In the genomic region with DNA sequence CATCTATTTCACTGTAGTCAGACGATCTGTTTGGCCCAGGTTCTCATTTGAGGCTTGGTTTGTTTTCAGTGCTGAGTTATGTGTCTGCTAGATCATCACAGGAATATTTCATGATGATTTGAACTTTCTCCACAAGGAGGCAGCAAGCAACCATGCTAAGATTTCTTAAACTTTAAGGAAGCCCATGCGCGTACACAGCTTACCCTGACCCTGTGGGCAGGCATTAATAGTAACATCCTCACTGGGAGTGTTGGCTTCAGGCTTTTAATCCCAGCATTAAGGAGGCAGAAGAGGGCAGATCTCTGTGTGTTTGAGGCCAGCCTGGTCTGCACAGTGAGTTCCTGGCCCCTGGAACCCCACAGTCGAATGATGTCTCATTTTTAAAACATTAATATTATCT, we compare ENCODE assay signal across 9 mouse cellular contexts. TPM values are rescaled to one million over a fixed set of nuclear protein-coding genes. Genes with fewer than 3 reads are reported as not detected.
A peak's percentile ranks its signal among the peaks of the same experiment; 100 is the strongest.
DNase-seq lines count a peak whose midpoint lies in the region; ATAC-seq and TF ChIP-seq lines count a peak whose summit lies in the region.
"Had no signal": no experiment of that assay in that cellular context is flagged by ENCODE, and none has a peak within 500 bp of the region (broad histone marks: within the 10 kb centered on the region; RNA-seq: fewer than 3 reads in every experiment).

No protein-coding gene starts in this region.

- H3K4me2 ChIP-seq in CH12.LX (ENCODE audit: insufficient read depth, low read depth, poor library complexity, severe bottlenecking): no peak overlapping the region
- H3K4me2 ChIP-seq in heart, embryonic 12.5 days: peak overlapping the region; percentile 14; the same call in 1 of the 2 replicates
- H3K4me2 ChIP-seq in midbrain, embryonic 16.5 days (ENCODE audit: low read length): no peak overlapping the region

- TF ChIP-seq EP300 in CH12.LX (IDR thresholded peaks at IDR 0.05; ENCODE audit: low read length): no peak

- in situ Hi-C loops in CH12.LX (cut with MboI; ENCODE audit: low pct_ligation_motif_present, low pct_unique_long_range_greater_than_20kb, low sequenced_read_pairs): loop anchor here (25.0 kb wide), 1 partner anchor 508 kb away; no protein-coding TSS in a partner anchor

- H3K27ac ChIP-seq in CH12.LX (ENCODE audit: insufficient read depth, low read depth): no peak overlapping the region
- no peak overlapping the region for H3K27ac ChIP-seq in bone marrow, adult 2 months (ENCODE audit: control insufficient read depth, insufficient read depth, low read depth, low read length, poor library complexity)
- peak overlapping the region; percentile 87 for H3K27ac ChIP-seq in heart, embryonic 12.5 days (ENCODE audit: poor library complexity, severe bottlenecking)
- H3K27ac ChIP-seq in midbrain, embryonic 16.5 days (ENCODE audit: low read length): no peak overlapping the region

- no peaks in the 10 kb centered on the region for H3K9me3 ChIP-seq in CH12.LX (replicated peaks; ENCODE audit: low read length)
- no peaks in the 10 kb centered on the region for H3K9me3 ChIP-seq in heart, embryonic 12.5 days (replicated peaks)
- H3K9me3 ChIP-seq in midbrain, embryonic 16.5 days (replicated peaks; ENCODE audit: control insufficient read depth, low read length, poor library complexity, severe bottlenecking): no peaks in the 10 kb centered on the region
- H3K9me3 ChIP-seq: megakaryocyte, embryonic 14.5 days had no signal

- dilution Hi-C loops in CH12.LX (cut with MboI; ENCODE audit: extremely low pct_ligation_motif_present, extremely low pct_unique_long_range_greater_than_20kb, low sequenced_read_pairs): no loop called here

- H3K4me3 ChIP-seq in CH12.LX (replicated peaks in 1 of 3; ENCODE audit: low read depth in 2 of 3, low read length in 2 of 3, poor library complexity in 1 of 3): no peak overlapping the region
- H3K4me3 ChIP-seq in bone marrow, adult 2 months (replicated peaks; ENCODE audit: control insufficient read depth, low read depth, low read length): no peak overlapping the region
- no peak overlapping the region for H3K4me3 ChIP-seq in heart, embryonic 12.5 days
- H3K4me3 ChIP-seq in midbrain, embryonic 16.5 days (ENCODE audit: low read depth, low read length): no peak overlapping the region
- H3K4me3 ChIP-seq: megakaryocyte, embryonic 14.5 days had no signal

- peak; percentile 78 for TF ChIP-seq RAD21 in CH12.LX (IDR thresholded peaks at IDR 0.05; ENCODE audit: low read depth, low read length)

- intact Hi-C loops in left cerebral cortex, postnatal 14 days (cut with DNase I): loop anchor here (1.0 to 2.0 kb wide), 2 partner anchors 47 to 105 kb away; no protein-coding TSS in a partner anchor

- ATAC-seq in heart, embryonic 12.5 days (ENCODE audit: insufficient number of reproducible peaks, low FRiP score): peak; percentile 70; the same call in 1 of the 2 replicates
- peak; percentile 54 for ATAC-seq in midbrain, embryonic 16.5 days

- peaks cover 3 to 8% of the 10 kb centered on the region in 2 experiments for H3K4me1 ChIP-seq in CH12.LX (ENCODE audit: control insufficient read depth in 1 of 2, insufficient read depth in 2 of 2)
- peaks cover 5% of the 10 kb centered on the region; the same call in 1 of the 2 replicates for H3K4me1 ChIP-seq in bone marrow, adult 2 months (ENCODE audit: control insufficient read depth, insufficient read depth, low read length)
- peaks cover 36% of the 10 kb centered on the region for H3K4me1 ChIP-seq in heart, embryonic 12.5 days (replicated peaks)
- no peaks in the 10 kb centered on the region for H3K4me1 ChIP-seq in midbrain, embryonic 16.5 days (ENCODE audit: control insufficient read depth, insufficient read depth, low read length)

- peaks cover 0 to 7% of the 10 kb centered on the region in 2 experiments for H3K36me3 ChIP-seq in CH12.LX (replicated peaks in 1 of 2; ENCODE audit: control insufficient read depth in 1 of 2, insufficient read depth in 1 of 2, low read length in 1 of 2)
- peaks cover 3% of the 10 kb centered on the region; the same call in 1 of the 2 replicates for H3K36me3 ChIP-seq in heart, embryonic 12.5 days
- no peaks in the 10 kb centered on the region for H3K36me3 ChIP-seq in midbrain, embryonic 16.5 days (ENCODE audit: control insufficient read depth, insufficient read depth, low read length)

- H3K79me2 ChIP-seq in CH12.LX (replicated peaks; ENCODE audit: control insufficient read depth, extremely low read depth, insufficient read depth, poor library complexity, severe bottlenecking): no peaks in the 10 kb centered on the region

- no peak for TF ChIP-seq POLR2A in CH12.LX (IDR thresholded peaks at IDR 0.05; ENCODE audit: low read depth, low read length)
- TF ChIP-seq POLR2A in bone marrow, adult 2 months (IDR thresholded peaks at IDR 0.05; ENCODE audit: borderline replicate concordance, control insufficient read depth, low read depth, low read length): no peak

- TF ChIP-seq CTCF in CH12.LX (conservative IDR thresholded peaks at IDR 0.05 in 1 of 2, IDR thresholded peaks at IDR 0.05 in 1 of 2; ENCODE audit: low read depth in 2 of 2, low read length in 2 of 2): peak; percentile 55 to 82
- peak; percentile 56 for TF ChIP-seq CTCF in bone marrow, adult 2 months (IDR thresholded peaks at IDR 0.05; ENCODE audit: control insufficient read depth, insufficient read depth, low read length)

- H3K9ac ChIP-seq in CH12.LX (ENCODE audit: insufficient read depth, low read depth): no peak overlapping the region
- no peak overlapping the region for H3K9ac ChIP-seq in heart, embryonic 12.5 days
- no peak overlapping the region for H3K9ac ChIP-seq in midbrain, embryonic 16.5 days (ENCODE audit: low read depth, low read length)

- no peaks in the 10 kb centered on the region for H3K27me3 ChIP-seq in CH12.LX (replicated peaks)
- no peaks in the 10 kb centered on the region for H3K27me3 ChIP-seq in heart, embryonic 12.5 days (replicated peaks)
- H3K27me3 ChIP-seq in midbrain, embryonic 16.5 days (ENCODE audit: control insufficient read depth, insufficient read depth, low read depth, low read length): no peaks in the 10 kb centered on the region

- DNase-seq in layer of hippocampus, postnatal 10 days (ENCODE audit: low spot score in 2 of 2): peak; percentile 32 to 60
- no peak for DNase-seq in layer of hippocampus, adult 8-10 months (ENCODE audit: low spot score in 2 of 2)
- peak; percentile 77 for DNase-seq in CH12.LX (ENCODE audit: extremely low read depth)
- peak; percentile 71 to 81 for DNase-seq in left cerebral cortex, postnatal 14 days (ENCODE audit: low spot score in 2 of 2)
- no peak for DNase-seq in cerebellum, adult 8-10 months

- 20% methylated on average over 4 of the region's 4 CpGs for WGBS in bone marrow, adult 2 months
- WGBS in heart, embryonic 12.5 days: 16% methylated on average over 4 of the region's 4 CpGs
- 38% methylated on average over 4 of the region's 4 CpGs for WGBS in midbrain, embryonic 16.5 days

TF ChIP-seq in CH12.LX, 34 proteins besides CTCF, POLR2A, EP300 and RAD21 (continues in another document):
- TF ChIP-seq BHLHE40 (IDR thresholded peaks at IDR 0.05; ENCODE audit: low read depth, low read length) (no peak), MAFK (IDR thresholded peaks at IDR 0.05; ENCODE audit: insufficient replicate concordance, low read length) (no peak), TCF12 (IDR thresholded peaks at IDR 0.05; ENCODE audit: low read depth, low read length) (no peak), MAZ (IDR thresholded peaks at IDR 0.05; ENCODE audit: low read depth, low read length) (no peak), ZNF384 (IDR thresholded peaks at IDR 0.05; ENCODE audit: low read depth, low read length) (no peak), ZC3H11A (IDR thresholded peaks at IDR 0.05; ENCODE audit: low read depth, low read length) (peak; percentile 61; the same call in 1 of the 2 replicates), CHD1 (IDR thresholded peaks at IDR 0.05; ENCODE audit: low read depth, low read length) (no peak), MXI1 (IDR thresholded peaks at IDR 0.05; ENCODE audit: low read depth, low read length) (no peak), TBP (conservative IDR thresholded peaks at IDR 0.05; ENCODE audit: low read depth, low read length) (no peak)

RNA-seq across cellular contexts. Expression of gene Hint1, which starts 13.3 kb away (rescaled TPM):
- total RNA-seq in layer of hippocampus, postnatal 10 days (2021): 100 to 1,000 TPM; 341 to 384 TPM
- 100 to 1,000 TPM; 219 to 289 (median 258) TPM for total RNA-seq in layer of hippocampus, adult 8-10 months (2022)
- total RNA-seq in CH12.LX (2012; rRNA removed) (1,034 and 1,097 TPM in 2 replicates), CH12.LX (2014; rRNA removed) (1,162 and 1,228 TPM in 2 replicates)
- 854 and 997 TPM in 2 replicates for polyA plus RNA-seq in CH12.LX (2012; ENCODE audit: insufficient read length, low read depth)
- polyA plus RNA-seq in bone marrow, adult 2 months (2011; ENCODE audit: insufficient read depth, insufficient read length, low replicate concordance, missing spikeins): 192 and 249 TPM in 2 replicates
- 743 and 765 TPM in 2 replicates for polyA plus RNA-seq in heart, embryonic 12.5 days (2016; fragmentation: Nextera tagmentation; extraction: Ambion mirVana)
- total RNA-seq in left cerebral cortex, postnatal 14 days (2021): 100 to 1,000 TPM; 276 TPM
- polyA plus RNA-seq in midbrain, embryonic 16.5 days (2015; fragmentation: Nextera tagmentation; extraction: Ambion mirVana): 731 and 741 TPM in 2 replicates

RNA-seq across cellular contexts. Expression of gene Lyrm7, which starts 18.7 kb away (rescaled TPM):
- 10 to 100 TPM; 21.2 to 24.5 TPM for total RNA-seq in layer of hippocampus, postnatal 10 days (2021)
- 10 to 100 TPM; 28.0 to 34.3 (median 30.4) TPM for total RNA-seq in layer of hippocampus, adult 8-10 months (2022)
- total RNA-seq in CH12.LX (2012; rRNA removed): 18.2 and 23.1 TPM in 2 replicates
- total RNA-seq in CH12.LX (2014; rRNA removed): 15.5 and 18.6 TPM in 2 replicates
- polyA plus RNA-seq in CH12.LX (2012; ENCODE audit: insufficient read length, low read depth): 55.8 and 64.4 TPM in 2 replicates
- polyA plus RNA-seq in bone marrow, adult 2 months (2011; ENCODE audit: insufficient read depth, insufficient read length, low replicate concordance, missing spikeins): 2.2 and 11.4 TPM in 2 replicates
- polyA plus RNA-seq in heart, embryonic 12.5 days (2016; fragmentation: Nextera tagmentation; extraction: Ambion mirVana): 14.5 and 20.1 TPM in 2 replicates
- total RNA-seq in left cerebral cortex, postnatal 14 days (2021): 10 to 100 TPM; 19.5 to 25.9 TPM
- polyA plus RNA-seq in midbrain, embryonic 16.5 days (2015; fragmentation: Nextera tagmentation; extraction: Ambion mirVana): 10.5 and 15.1 TPM in 2 replicates

RNA-seq across cellular contexts. Expression of gene Gpx3, which starts 22.8 kb away (rescaled TPM):
- total RNA-seq in layer of hippocampus, postnatal 10 days (2021): 1 to 10 TPM; 7.0 to 7.1 TPM
- total RNA-seq in layer of hippocampus, adult 8-10 months (2022): 1 to 10 TPM; 4.4 to 8.8 (median 5.1) TPM
- 0.25 TPM in 1 of 2 replicates, not detected in the other for total RNA-seq in CH12.LX (2012; rRNA removed)
- not detected in 2 replicates for total RNA-seq in CH12.LX (2014; rRNA removed)
- 0.63 and 0.90 TPM in 2 replicates for polyA plus RNA-seq in CH12.LX (2012; ENCODE audit: insufficient read length, low read depth)
- polyA plus RNA-seq in bone marrow, adult 2 months (2011; ENCODE audit: insufficient read depth, insufficient read length, low replicate concordance, missing spikeins): 86.6 and 132 TPM in 2 replicates
- 1,404 and 1,433 TPM in 2 replicates for polyA plus RNA-seq in heart, embryonic 12.5 days (2016; fragmentation: Nextera tagmentation; extraction: Ambion mirVana)
- total RNA-seq in left cerebral cortex, postnatal 14 days (2021): 10 to 100 TPM in 1 of 2 experiments, 1 to 10 TPM in 1; 8.3 to 10.7 TPM
- 29.4 and 40.5 TPM in 2 replicates for polyA plus RNA-seq in midbrain, embryonic 16.5 days (2015; fragmentation: Nextera tagmentation; extraction: Ambion mirVana)

Comparison
In these comparisons a context has a peak if more than half of its experiments do, and no peak if none do; other contexts are left out.
1. DNase-seq: peak in layer of hippocampus, postnatal 10 days (2 of 2), CH12.LX (single experiment) and left cerebral cortex, postnatal 14 days (2 of 2); none in layer of hippocampus, adult 8-10 months (0 of 2) and cerebellum, adult 8-10 months (single experiment).
2. RNA of gene Gpx3, which starts 22.8 kb away (total RNA-seq): 8.3 to 10.7 TPM in left cerebral cortex, postnatal 14 days, 7.0 to 7.1 TPM in layer of hippocampus, postnatal 10 days and 4.4 to 8.8 TPM in layer of hippocampus, adult 8-10 months; 0.25 TPM in CH12.LX; every median in the first group is over 4 times any median in the second.